Mouse (Mus musculus) midbrain, embryonic 13.5 days (tissue): ENCODE results near the gene Trip4. TPM values are rescaled to one million over a fixed set of nuclear protein-coding genes. Genes with fewer than 3 reads are reported as not detected.
A peak's percentile ranks its signal among the peaks of the same experiment; 100 is the strongest.

ENCODE experiments used
- ATAC-seq: fragments of 200-750 bp; cut with Nextera tagmentation; 2 replicates; pipeline ENCODE4 v1.8.0; 2017; ENCODE audit warnings: mild to moderate bottlenecking, moderate TSS enrichment, moderate library complexity
- H3K27ac ChIP-seq: fragments of 300-500 bp; sonication (generic); 2 replicates; pipeline ENCODE4 v1.5.1; 2015; ENCODE audit warnings: inconsistent platforms, mild to moderate bottlenecking, moderate library complexity
- H3K27me3 ChIP-seq: fragments of 300-500 bp; sonication (generic); 2 replicates; pipeline ENCODE4 v1.6.1; 2015; ENCODE audit warnings: mild to moderate bottlenecking, inconsistent platforms
- H3K36me3 ChIP-seq: fragments of 300-500 bp; sonication (generic); 2 replicates; pipeline ENCODE4 v1.6.1; 2015; ENCODE audit warnings: mild to moderate bottlenecking, inconsistent platforms
- H3K4me1 ChIP-seq: fragments of 300-500 bp; sonication (generic); replicated peaks from 2 replicates; pipeline ENCODE4 v1.6.1; 2015; ENCODE audit warnings: inconsistent platforms
- H3K4me2 ChIP-seq: fragments of 300-500 bp; sonication (generic); replicated peaks from 2 replicates; pipeline ENCODE4 v1.6.1; 2015; ENCODE audit warnings: moderate library complexity, mild to moderate bottlenecking, inconsistent platforms
- H3K4me3 ChIP-seq: fragments of 300-500 bp; sonication (generic); replicated peaks from 2 replicates; pipeline ENCODE4 v1.5.1; 2015; ENCODE audit warnings: mild to moderate bottlenecking, inconsistent platforms
- H3K9ac ChIP-seq: fragments of 300-500 bp; sonication (generic); replicated peaks from 2 replicates; pipeline ENCODE4 v1.6.1; 2015; ENCODE audit warnings: mild to moderate bottlenecking, inconsistent platforms
- H3K9me3 ChIP-seq: fragments of 300-500 bp; sonication (generic); 2 replicates; pipeline ENCODE4 v1.6.1; 2016; ENCODE audit warnings: mild to moderate bottlenecking, inconsistent platforms
- WGBS: fragments of 180-500 bp; shearing (Covaris S2); methylation state at CpG from one replicate; pipeline ENCODE4 v1.1.7; 2015; 5-methylcytosine and 5-hydroxymethylcytosine counted together
- polyA plus RNA-seq: library from polyadenylated mRNA; unstranded; fragments of >200 nt; fragmentation: Nextera tagmentation; extraction: Ambion mirVana; gene quantifications from 2 replicates; pipeline ENCODE4 v1.2.1, GENCODE M21; 2015

The Trip4 gene
- polyA plus RNA-seq: 31.3 and 32.2 TPM in 2 replicates

DNA sequence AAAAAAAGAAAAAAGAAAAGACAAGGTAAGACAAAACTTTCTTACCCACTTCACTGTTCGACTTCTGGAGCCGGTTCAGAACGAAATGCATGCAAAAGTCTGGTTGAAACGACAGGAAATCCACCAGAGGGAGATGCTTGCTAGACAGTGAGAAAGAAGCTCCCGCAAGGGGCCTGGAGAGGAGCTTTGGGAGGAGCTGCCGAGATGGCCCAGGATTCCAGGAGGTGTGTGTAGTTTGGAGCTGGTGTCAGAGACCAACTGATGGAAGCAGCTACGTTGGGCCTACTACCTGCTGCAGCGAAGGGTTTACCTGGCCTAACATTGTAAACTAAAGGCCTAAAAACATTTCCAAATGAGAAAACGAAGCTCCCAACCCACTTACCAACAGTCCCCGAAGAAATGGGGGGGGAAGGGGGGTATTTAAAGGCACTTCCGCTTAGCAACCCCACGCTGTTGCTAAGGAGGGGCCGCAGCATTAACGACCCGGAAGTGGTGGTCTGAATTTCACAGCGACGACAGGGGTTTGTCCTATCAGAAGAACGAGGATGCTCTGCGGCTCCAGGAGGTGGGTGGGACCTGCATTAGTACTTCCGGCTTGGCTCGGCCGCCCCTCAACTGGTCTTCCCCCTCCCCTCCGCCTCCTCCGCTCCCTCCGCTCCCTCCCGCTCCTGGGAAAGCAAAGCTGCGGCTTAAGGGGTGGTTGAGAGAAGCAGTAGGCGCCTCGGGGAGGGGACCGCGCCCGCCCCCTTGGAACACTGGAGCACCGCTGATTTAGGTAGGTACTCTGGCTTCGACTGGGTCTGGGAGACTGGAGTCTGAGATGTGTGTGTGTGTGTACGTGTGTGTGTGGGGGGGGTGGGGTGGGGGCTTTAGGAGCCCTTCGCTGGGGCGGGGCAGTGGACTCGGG, at the start of gene Trip4, which contains the start of gene Csnk1g1:
TSS of gene Trip4 (minus strand) at position 401 of the 907 bp plus-strand sequence.
TSS of gene Csnk1g1 (plus strand) at position 531 of the 907 bp plus-strand sequence.
- Histone ChIP-seq H3K4me1 (peaks cover 19% of the 10 kb centered on the region), H3K36me3 (no peaks in the 10 kb centered on the region), H3K9ac (peak within 1 kb of the TSS; percentile 87), H3K9me3 (no peaks in the 10 kb centered on the region), H3K27ac (peak within 1 kb of the TSS; percentile 89), H3K4me3 (peak within 1 kb of the TSS; percentile 83), H3K4me2 (peak within 1 kb of the TSS; percentile 88), H3K27me3 (no peaks in the 10 kb centered on the region)
- under 1% methylated on average over 36 of the region's 38 CpGs for WGBS
- peak; percentile 100 for ATAC-seq

DNA sequence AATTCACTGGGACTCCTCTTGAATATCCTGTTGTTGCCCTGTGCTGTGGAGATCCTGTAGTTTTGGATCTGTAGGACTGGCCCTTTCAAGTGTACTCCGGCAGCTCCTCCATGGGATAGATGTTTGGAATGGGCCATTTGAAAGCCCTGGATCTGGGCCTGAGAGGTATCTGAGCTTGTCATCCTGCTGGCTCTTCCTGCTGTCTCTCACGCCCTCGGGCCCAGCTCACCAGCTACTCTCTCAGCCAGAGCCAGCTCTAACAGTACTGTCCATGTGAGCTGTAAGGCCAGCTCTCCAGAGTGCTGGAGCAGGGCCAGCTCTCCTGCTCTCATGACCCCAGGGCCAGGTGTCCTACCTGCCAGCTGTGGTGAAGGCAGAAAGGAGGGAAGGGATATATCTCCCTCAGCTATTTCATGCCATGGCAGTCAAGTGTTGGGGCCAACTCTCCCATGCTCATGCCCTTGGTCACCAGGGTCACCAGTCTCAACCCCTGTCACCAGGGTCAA, 42.5 kb upstream of the Trip4 start:
- H3K9ac ChIP-seq: no peak overlapping the region
- no peak overlapping the region for H3K4me2 ChIP-seq
- H3K4me3 ChIP-seq: no peak overlapping the region
- no peaks in the 10 kb centered on the region for H3K27me3 ChIP-seq
- H3K27ac ChIP-seq: no peak overlapping the region
- WGBS: 94% methylated on average over 3 of the region's 3 CpGs
- no peaks in the 10 kb centered on the region for H3K9me3 ChIP-seq
- H3K4me1 ChIP-seq: no peaks in the 10 kb centered on the region
- ATAC-seq: no peak
- H3K36me3 ChIP-seq: peaks cover 16% of the 10 kb centered on the region; the same call in 1 of the 2 replicates

DNA sequence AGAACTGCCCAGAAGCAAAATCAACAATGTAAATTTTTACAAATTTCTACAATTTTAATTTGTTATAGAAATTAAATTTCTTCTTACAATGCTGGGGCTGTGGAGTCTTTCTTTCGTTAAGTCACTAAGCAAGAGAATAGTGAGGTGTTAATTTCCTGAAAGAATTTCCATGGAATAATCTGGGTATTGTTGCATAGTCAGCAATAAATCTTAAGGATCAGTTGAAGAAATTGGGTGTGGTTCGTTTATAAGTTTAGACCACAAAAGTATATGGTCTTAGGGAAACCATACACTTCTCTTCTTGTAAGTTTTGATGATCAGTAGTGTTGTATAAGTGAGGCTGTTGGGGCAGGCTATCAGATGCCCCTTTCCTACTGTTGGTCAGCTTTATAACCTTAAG, 29.0 kb upstream of the Trip4 start:
- no peaks in the 10 kb centered on the region for H3K27me3 ChIP-seq
- H3K4me2 ChIP-seq: no peak overlapping the region
- no peak overlapping the region for H3K27ac ChIP-seq
- 92% methylated on average over 2 of the region's 2 CpGs for WGBS
- no peaks in the 10 kb centered on the region for H3K36me3 ChIP-seq
- no peak overlapping the region for H3K9ac ChIP-seq
- no peaks in the 10 kb centered on the region for H3K9me3 ChIP-seq
- no peaks in the 10 kb centered on the region for H3K4me1 ChIP-seq
- no peak overlapping the region for H3K4me3 ChIP-seq
- no peak for ATAC-seq

DNA sequence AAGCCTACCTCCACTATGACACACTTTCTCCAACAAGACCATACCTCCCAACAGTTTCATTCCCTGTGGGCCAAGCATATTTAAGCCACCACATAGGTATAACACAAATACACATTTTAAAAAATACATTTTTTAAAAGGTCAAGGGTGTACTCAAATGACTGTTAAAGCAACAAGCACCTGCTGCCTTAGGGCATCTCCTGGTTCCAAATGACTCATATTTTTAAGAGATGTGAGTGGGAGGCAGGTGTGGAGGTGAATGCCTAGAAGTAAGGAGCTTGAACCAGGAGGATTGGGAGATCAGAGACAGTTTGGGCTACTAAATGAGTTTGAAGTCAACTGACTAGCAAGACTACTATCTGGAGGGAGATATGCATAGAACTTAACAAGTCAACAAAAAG, 21.2 kb upstream of the Trip4 start:
- no peak overlapping the region for H3K27ac ChIP-seq
- no peak overlapping the region for H3K4me2 ChIP-seq
- no peaks in the 10 kb centered on the region for H3K27me3 ChIP-seq
- ATAC-seq: no peak
- no peak overlapping the region for H3K4me3 ChIP-seq
- H3K9ac ChIP-seq: no peak overlapping the region
- H3K9me3 ChIP-seq: no peaks in the 10 kb centered on the region
- no peaks in the 10 kb centered on the region for H3K4me1 ChIP-seq
- no peaks in the 10 kb centered on the region for H3K36me3 ChIP-seq

DNA sequence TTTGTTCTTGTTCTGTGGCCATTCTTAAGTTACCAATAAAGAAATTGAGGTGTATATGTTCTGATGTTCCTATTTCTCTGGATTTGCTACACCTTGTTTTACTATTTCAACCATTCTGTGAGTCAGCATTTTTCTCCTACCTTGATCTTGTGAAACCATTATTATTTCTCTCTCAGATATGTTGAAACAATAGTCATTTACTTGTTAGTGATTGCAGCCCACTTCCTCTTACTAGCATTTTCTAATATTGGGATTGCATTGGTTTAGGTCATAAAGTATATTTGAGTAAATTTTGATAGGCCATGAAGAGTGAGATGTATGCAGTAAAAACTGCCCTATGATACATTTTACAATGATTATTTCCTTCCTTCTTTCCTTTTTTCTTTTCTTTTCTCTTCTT, 19.9 kb upstream of the Trip4 start:
- Histone ChIP-seq H3K4me3 (no peak overlapping the region), H3K27me3 (no peaks in the 10 kb centered on the region), H3K4me2 (no peak overlapping the region), H3K9ac (no peak overlapping the region), H3K9me3 (no peaks in the 10 kb centered on the region), H3K4me1 (no peaks in the 10 kb centered on the region), H3K36me3 (no peaks in the 10 kb centered on the region), H3K27ac (no peak overlapping the region)
- no peak for ATAC-seq

DNA sequence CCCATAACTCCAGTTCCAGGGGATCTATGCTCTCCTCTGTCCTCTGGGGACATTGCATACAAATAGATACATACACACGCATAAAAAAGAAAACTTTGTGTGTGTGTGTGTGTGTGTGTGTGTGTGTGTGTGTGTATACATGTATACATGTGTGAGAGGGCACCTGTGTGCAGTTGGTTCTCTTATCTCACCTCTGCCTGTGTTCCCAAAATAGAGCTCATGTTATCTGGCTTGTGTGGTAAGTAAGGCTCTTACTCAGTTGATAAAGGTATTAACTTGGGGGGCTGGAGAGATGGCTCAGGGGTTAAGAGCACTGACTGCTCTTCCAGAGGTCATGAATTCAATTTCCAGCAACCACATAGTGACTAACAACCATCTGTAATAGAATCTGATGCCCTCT, 8.4 kb upstream of the Trip4 start:
- H3K4me3 ChIP-seq: no peak overlapping the region
- no peaks in the 10 kb centered on the region for H3K4me1 ChIP-seq
- 100% methylated on average over 1 of the region's 1 CpGs for WGBS
- no peaks in the 10 kb centered on the region for H3K36me3 ChIP-seq
- H3K9me3 ChIP-seq: no peaks in the 10 kb centered on the region
- no peak overlapping the region for H3K4me2 ChIP-seq
- H3K9ac ChIP-seq: no peak overlapping the region
- no peak overlapping the region for H3K27ac ChIP-seq
- no peak for ATAC-seq
- H3K27me3 ChIP-seq: no peaks in the 10 kb centered on the region

DNA sequence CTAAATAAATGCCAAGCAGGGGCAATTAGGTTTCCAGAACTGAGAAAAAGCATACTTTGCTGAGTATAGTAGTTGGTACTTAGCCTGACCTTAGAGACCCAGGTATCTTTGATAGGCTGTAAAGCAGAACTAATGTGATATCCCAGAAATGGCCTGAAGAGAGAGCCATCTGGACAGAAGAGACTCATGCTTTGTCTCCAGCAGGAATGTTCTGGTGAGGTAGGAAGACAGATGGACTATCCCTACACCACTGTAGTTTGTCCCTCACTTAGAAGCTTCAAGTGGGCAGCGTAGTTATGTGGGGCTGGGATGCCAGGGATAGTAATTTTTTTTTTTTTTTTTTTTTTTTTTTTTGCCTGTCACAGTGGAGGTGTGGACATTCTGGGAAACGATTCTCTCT, 5.4 kb upstream of the Trip4 start:
- Histone ChIP-seq H3K27ac (no peak overlapping the region), H3K4me2 (no peak overlapping the region), H3K36me3 (no peaks in the 10 kb centered on the region), H3K9me3 (no peaks in the 10 kb centered on the region), H3K27me3 (no peaks in the 10 kb centered on the region), H3K4me1 (peaks cover 11% of the 10 kb centered on the region), H3K9ac (no peak overlapping the region), H3K4me3 (no peak overlapping the region)
- WGBS: 68% methylated on average over 2 of the region's 2 CpGs
- ATAC-seq: no peak

DNA sequence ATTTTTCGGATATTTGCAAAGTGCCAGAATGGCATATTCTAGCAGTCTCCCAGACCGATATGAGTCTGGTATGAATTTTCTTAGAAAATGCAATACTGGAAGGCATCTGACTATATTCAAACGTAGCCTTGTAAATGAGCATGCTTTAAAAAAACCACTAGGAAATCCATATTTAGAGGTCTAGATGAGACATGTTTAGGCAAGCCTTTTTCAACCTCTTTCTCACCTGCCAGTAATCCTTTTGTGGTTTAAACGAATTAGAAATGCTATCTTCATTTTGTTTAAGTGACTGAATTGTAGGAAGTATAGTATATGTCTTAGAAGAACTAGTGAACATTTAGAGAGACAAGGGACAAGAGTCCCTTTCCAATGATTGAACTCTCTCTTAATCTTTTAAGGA, 1.2 kb upstream of the Trip4 start:
- H3K4me2 ChIP-seq: peak overlapping the region; percentile 88
- H3K36me3 ChIP-seq: no peaks in the 10 kb centered on the region
- H3K4me1 ChIP-seq: peaks cover 19% of the 10 kb centered on the region
- peak overlapping the region; percentile 87 for H3K9ac ChIP-seq
- no peaks in the 10 kb centered on the region for H3K9me3 ChIP-seq
- no peak for ATAC-seq
- WGBS: 12% methylated on average over 4 of the region's 4 CpGs
- 0 out of 2 replicates have a peak overlapping the region, but pooled peaks have one; percentile 89 for H3K27ac ChIP-seq
- H3K4me3 ChIP-seq: peak overlapping the region; percentile 83
- H3K27me3 ChIP-seq: no peaks in the 10 kb centered on the region

DNA sequence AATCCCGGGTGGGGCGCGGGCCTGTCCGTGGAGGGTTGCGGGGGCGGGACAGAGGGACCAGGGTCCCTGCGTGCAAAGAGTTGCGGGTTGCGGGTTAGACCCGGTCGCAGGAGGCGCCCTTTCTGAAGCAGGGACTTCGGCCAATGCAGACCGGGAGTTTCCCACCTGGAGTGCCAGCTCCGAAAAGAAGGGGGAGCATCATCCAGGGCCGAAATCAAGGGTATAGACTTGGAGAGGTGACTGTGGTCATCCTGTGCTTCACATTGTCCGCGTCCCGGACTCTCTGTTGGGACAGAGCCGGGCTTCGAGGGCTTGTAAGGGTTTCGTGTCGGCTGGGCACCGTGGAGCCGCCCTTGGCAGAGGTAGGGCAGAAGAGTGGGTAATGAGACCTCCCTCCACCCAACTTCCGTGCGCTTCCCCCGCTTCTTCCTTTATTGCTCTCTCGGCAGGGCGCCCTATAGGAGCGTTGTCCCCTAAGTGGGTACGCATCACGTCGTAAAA, 757 bp upstream of the Trip4 start:
- Histone ChIP-seq H3K9ac (peak overlapping the region; percentile 87), H3K4me2 (peak overlapping the region; percentile 88), H3K4me3 (peak overlapping the region; percentile 83), H3K27me3 (no peaks in the 10 kb centered on the region), H3K9me3 (no peaks in the 10 kb centered on the region), H3K27ac (peak overlapping the region; percentile 89), H3K4me1 (peaks cover 19% of the 10 kb centered on the region), H3K36me3 (no peaks in the 10 kb centered on the region)
- ATAC-seq: peak; percentile 80; the same call in 1 of the 2 replicates
- under 1% methylated on average over 34 of the region's 34 CpGs for WGBS

DNA sequence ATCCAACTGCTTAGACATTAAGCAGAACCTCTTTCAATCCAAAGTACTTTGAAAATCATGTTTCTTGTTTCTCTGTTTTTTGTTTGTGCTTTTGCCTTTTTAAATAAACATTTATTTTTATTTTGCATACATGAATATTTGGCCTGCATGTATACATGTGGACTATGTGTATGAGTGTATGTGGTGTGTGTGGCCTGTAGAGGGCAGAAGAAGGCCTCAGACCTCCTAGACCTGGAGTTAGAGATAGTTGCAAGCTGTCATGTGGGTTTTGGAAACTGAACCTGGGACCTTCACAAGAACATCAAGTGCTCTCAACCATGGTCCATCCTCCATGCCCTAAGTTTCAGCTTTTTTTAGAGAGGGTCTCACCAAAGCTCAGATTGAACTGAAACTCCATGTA, 5.2 kb downstream of the Trip4 start:
- Histone ChIP-seq H3K9me3 (no peaks in the 10 kb centered on the region), H3K4me3 (no peak overlapping the region), H3K27me3 (no peaks in the 10 kb centered on the region)

DNA sequence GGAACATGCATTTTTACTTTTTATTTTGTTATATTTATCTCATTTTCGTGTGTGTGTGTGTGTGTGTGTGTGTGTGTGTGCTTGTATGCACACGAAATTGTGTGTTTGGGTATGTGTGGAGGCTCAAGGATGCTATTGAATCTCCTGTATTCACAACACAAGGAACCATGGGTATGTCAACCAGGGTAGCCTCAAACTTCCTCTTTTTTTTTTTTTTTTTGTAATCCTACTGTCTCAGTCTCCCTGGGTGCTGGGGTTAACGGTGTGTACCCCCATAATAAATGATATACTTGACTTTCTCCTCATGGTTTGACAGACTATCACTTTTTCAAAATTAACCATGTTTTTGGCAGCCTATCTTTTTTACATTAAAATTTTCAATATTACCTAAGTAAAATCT, 5.7 kb downstream of the Trip4 start:
- WGBS: 95% methylated on average over 3 of the region's 3 CpGs
- H3K4me3 ChIP-seq: no peak overlapping the region

More for the DNA sequence above, 5.2 kb downstream of the Trip4 start:
- no peak for ATAC-seq
- H3K27ac ChIP-seq: no peak overlapping the region
- H3K9ac ChIP-seq: no peak overlapping the region
- no peaks in the 10 kb centered on the region for H3K36me3 ChIP-seq
- H3K4me2 ChIP-seq: no peak overlapping the region
- peaks cover 8% of the 10 kb centered on the region for H3K4me1 ChIP-seq

DNA sequence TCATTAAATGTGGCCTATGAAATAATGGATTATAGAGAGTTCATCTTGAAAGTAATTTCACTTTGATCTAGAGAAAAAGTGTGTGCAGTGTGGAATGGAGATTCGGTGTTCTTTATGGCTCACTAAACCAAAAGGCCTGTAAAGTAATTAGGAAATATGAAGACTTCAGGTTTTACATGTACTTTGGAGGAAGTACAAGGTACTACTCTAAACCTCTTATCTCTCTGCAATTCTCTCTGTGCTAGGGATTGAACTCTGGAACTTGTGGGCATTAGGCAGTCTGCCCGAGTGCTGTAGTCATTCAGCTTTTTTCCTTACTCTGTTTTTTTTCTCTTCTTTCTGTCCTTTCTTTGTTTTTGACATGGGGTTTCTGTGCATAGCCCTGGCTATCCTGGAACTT, 11.6 kb downstream of the Trip4 start:
- H3K4me3 ChIP-seq: no peak overlapping the region
- H3K4me2 ChIP-seq: no peak overlapping the region
- H3K9ac ChIP-seq: no peak overlapping the region
- H3K27ac ChIP-seq: no peak overlapping the region
- no peaks in the 10 kb centered on the region for H3K9me3 ChIP-seq
- WGBS: 96% methylated on average over 2 of the region's 2 CpGs
- peaks cover 25% of the 10 kb centered on the region for H3K36me3 ChIP-seq
- no peak for ATAC-seq
- H3K4me1 ChIP-seq: no peaks in the 10 kb centered on the region; the same call in 1 of the 2 replicates
- no peaks in the 10 kb centered on the region for H3K27me3 ChIP-seq

More for the DNA sequence above, 5.7 kb downstream of the Trip4 start:
- Histone ChIP-seq H3K4me2 (no peak overlapping the region), H3K27me3 (no peaks in the 10 kb centered on the region), H3K4me1 (peaks cover 6% of the 10 kb centered on the region), H3K27ac (no peak overlapping the region), H3K9me3 (no peaks in the 10 kb centered on the region), H3K36me3 (no peaks in the 10 kb centered on the region), H3K9ac (no peak overlapping the region)
- ATAC-seq: no peak
